Mouse (Mus musculus) olfactory bulb, adult 2 months (tissue): Measurements from ENCODE around the gene Rbm47.

Experiments
- CTCF ChIP-seq: fragments of 200-500 bp; IDR thresholded peaks from 2 replicates; pipeline ENCODE4 v1.5.1; 2012; ENCODE audit warnings: low read depth, mild to moderate bottlenecking, low read length, moderate library complexity; ENCODE audit not compliant: insufficient read depth
- POLR2A ChIP-seq: fragments of 200-500 bp; IDR thresholded peaks from 2 replicates; pipeline ENCODE4 v1.6.1; 2012; ENCODE audit warnings: mild to moderate bottlenecking, low read depth, low read length, moderate library complexity; ENCODE audit not compliant: insufficient read depth

DNA sequence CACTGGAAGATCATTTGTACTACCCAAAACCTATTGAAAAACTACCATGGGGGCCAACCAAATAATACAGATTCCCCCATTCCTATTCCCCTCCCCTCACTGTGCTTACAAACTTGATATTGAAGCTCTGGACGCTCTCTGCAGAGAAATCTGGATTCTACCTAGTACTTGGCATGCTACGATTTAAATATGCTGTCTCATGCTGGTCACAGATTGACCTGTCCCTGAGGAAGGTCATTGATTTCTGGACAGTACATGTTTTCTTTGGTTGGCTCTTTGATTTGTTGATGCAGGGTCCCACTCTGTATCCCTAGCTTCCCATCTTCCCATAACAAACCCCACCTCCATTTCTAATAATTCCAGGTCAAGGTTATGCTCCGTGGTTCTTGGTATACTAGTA, 88.4 kb downstream of the Rbm47 start:
- TF ChIP-seq CTCF (no peak), POLR2A (no peak)
